Mouse (Mus musculus): ENCODE measurements at regions not wholly inside any gene's neighbourhood (a gene's known extent, or its start where the extent isn't known, plus 50 kb on each side); places are given as distances from the start of the nearest gene placed in this dataset.

GRCm38 (mm10) chr11:19873796-19874195, 50.4 kb upstream of the Spred2 start:
- Histone ChIP-seq H3K4me1 (replicated peaks; ENCODE audit: control insufficient read depth, insufficient read depth, low read length) (no peaks in the 10 kb centered on the region), H3K36me3 (ENCODE audit: control insufficient read depth, insufficient read depth) (no peaks in the 10 kb centered on the region), H3K9me3 (ENCODE audit: control insufficient read depth) (no peaks in the 10 kb centered on the region), H3K27me3 (replicated peaks; ENCODE audit: control insufficient read depth, insufficient read depth, low read length) (no peaks in the 10 kb centered on the region), H3K4me3 (ENCODE audit: low read depth, low read length) (no peak overlapping the region), H3K4me2 (replicated peaks; ENCODE audit: low read depth) (no peak overlapping the region), H3K27ac (ENCODE audit: low read depth, low read length) (no peak overlapping the region), H3K9ac (ENCODE audit: low read depth, low read length) (no peak overlapping the region)
- no peak for TF ChIP-seq CTCF (IDR thresholded peaks at IDR 0.05; ENCODE audit: low read depth)
- no peak for ATAC-seq
- 89% methylated on average over 6 of the region's 6 CpGs for WGBS
